Mouse (Mus musculus): ENCODE results near the gene Xylt1. TPM values are rescaled to one million over a fixed set of nuclear protein-coding genes. Genes with fewer than 3 reads are reported as not detected.

Xylt1 gene
- total RNA-seq (2023) = 96.1 and 176 TPM in 2 replicates

GRCm38 (mm10) chr7:117380418-117381187 lies at the start of gene Xylt1:
Xylt1 (plus strand) TSS chr7:117380979.

